Mouse (Mus musculus): Measurements from ENCODE around the gene Rpa1. TPM values are rescaled to one million over a fixed set of nuclear protein-coding genes. Genes with fewer than 3 reads are reported as not detected.

Rpa1 gene
- total and polyA plus RNA-seq, 2 experiments from 2014 or later: 54.1 to 58.5 TPM

- H3K9me3 ChIP-seq (ENCODE audit: low read length): no peaks in the 10 kb centered on the region
- no peaks in the 10 kb centered on the region for H3K36me3 ChIP-seq (ENCODE audit: insufficient read depth)
- TF ChIP-seq CTCF (IDR thresholded peaks at IDR 0.05; ENCODE audit: low read depth): no peak
- 76% methylated on average over 9 of the region's 9 CpGs for WGBS
- H3K27ac ChIP-seq (ENCODE audit: low read depth, low read length): no peak overlapping the region
- DNase-seq (no peak), ATAC-seq (no peak)
- no peaks in the 10 kb centered on the region for H3K27me3 ChIP-seq (ENCODE audit: insufficient read depth, low read length)
- no peak overlapping the region for H3K9ac ChIP-seq
- H3K4me3 ChIP-seq (ENCODE audit: low read depth, low read length): no peak overlapping the region
- H3K4me1 ChIP-seq (ENCODE audit: insufficient read depth): peaks cover 10% of the 10 kb centered on the region
- no peak overlapping the region for H3K4me2 ChIP-seq (ENCODE audit: low read depth)
Measured at GRCm38 (mm10) chr11:75294862-75295261, 53.3 kb downstream of the Rpa1 start.

- TF ChIP-seq CTCF (IDR thresholded peaks at IDR 0.05; ENCODE audit: low read depth): no peak
- Histone ChIP-seq H3K4me2 (ENCODE audit: low read depth) (peak overlapping the region; percentile 18), H3K9ac (0 out of 2 replicates have a peak overlapping the region, but pooled peaks have one; percentile 2), H3K36me3 (ENCODE audit: insufficient read depth) (no peaks in the 10 kb centered on the region), H3K9me3 (ENCODE audit: low read length) (no peaks in the 10 kb centered on the region), H3K4me1 (ENCODE audit: insufficient read depth) (peaks cover 13% of the 10 kb centered on the region), H3K27me3 (ENCODE audit: insufficient read depth, low read length) (no peaks in the 10 kb centered on the region), H3K27ac (ENCODE audit: low read depth, low read length) (0 out of 2 replicates have a peak overlapping the region, but pooled peaks have one; percentile 23), H3K4me3 (ENCODE audit: low read depth, low read length) (no peak overlapping the region)
- 20% methylated on average over 21 of the region's 21 CpGs for WGBS
- DNase-seq: no peak
- no peak for ATAC-seq
Measured at GRCm38 (mm10) chr11:75293852-75294361, 54.2 kb downstream of the Rpa1 start.

- H3K4me2 ChIP-seq (ENCODE audit: low read depth): no peak overlapping the region
- peak overlapping the region; percentile 72 for H3K27ac ChIP-seq (ENCODE audit: low read depth, low read length)
- no peaks in the 10 kb centered on the region for H3K36me3 ChIP-seq (ENCODE audit: insufficient read depth)
- TF ChIP-seq CTCF (IDR thresholded peaks at IDR 0.05; ENCODE audit: low read depth): no peak
- peaks cover 13% of the 10 kb centered on the region for H3K4me1 ChIP-seq (ENCODE audit: insufficient read depth)
- DNase-seq (no peak), ATAC-seq (peak; percentile 44; the same call in 1 of the 2 replicates)
- H3K27me3 ChIP-seq (ENCODE audit: insufficient read depth, low read length): no peaks in the 10 kb centered on the region
- no peak overlapping the region for H3K9ac ChIP-seq
- H3K4me3 ChIP-seq (ENCODE audit: low read depth, low read length): no peak overlapping the region
- H3K9me3 ChIP-seq (ENCODE audit: low read length): no peaks in the 10 kb centered on the region
- 64% methylated on average over 7 of the region's 7 CpGs for WGBS
Measured at GRCm38 (mm10) chr11:75292281-75292680, 55.8 kb downstream of the Rpa1 start.

- H3K27ac ChIP-seq (ENCODE audit: low read depth, low read length): peak overlapping the region; percentile 72
- H3K9ac ChIP-seq: 0 out of 2 replicates have a peak overlapping the region, but pooled peaks have one; percentile 2
- TF ChIP-seq CTCF (IDR thresholded peaks at IDR 0.05; ENCODE audit: low read depth): no peak
- WGBS: 12% methylated on average over 25 of the region's 25 CpGs
- H3K36me3 ChIP-seq (ENCODE audit: insufficient read depth): no peaks in the 10 kb centered on the region
- no peaks in the 10 kb centered on the region for H3K9me3 ChIP-seq (ENCODE audit: low read length)
- peak overlapping the region; percentile 34 for H3K4me2 ChIP-seq (ENCODE audit: low read depth)
- peaks cover 13% of the 10 kb centered on the region for H3K4me1 ChIP-seq (ENCODE audit: insufficient read depth)
- H3K27me3 ChIP-seq (ENCODE audit: insufficient read depth, low read length): no peaks in the 10 kb centered on the region
- no peak overlapping the region for H3K4me3 ChIP-seq (ENCODE audit: low read depth, low read length)
- ATAC-seq (peak; percentile 80), DNase-seq (peak; percentile 85)
Measured at GRCm38 (mm10) chr11:75291389-75292215, 56.5 kb downstream of the Rpa1 start.

- peak overlapping the region; percentile 72 for H3K27ac ChIP-seq (ENCODE audit: low read depth, low read length)
- no peaks in the 10 kb centered on the region for H3K36me3 ChIP-seq (ENCODE audit: insufficient read depth)
- TF ChIP-seq CTCF (IDR thresholded peaks at IDR 0.05; ENCODE audit: low read depth): peak; percentile 96
- ATAC-seq: peak; percentile 76
- H3K9ac ChIP-seq: no peak overlapping the region
- 13% methylated on average over 6 of the region's 6 CpGs for WGBS
- no peaks in the 10 kb centered on the region for H3K27me3 ChIP-seq (ENCODE audit: insufficient read depth, low read length)
- H3K4me2 ChIP-seq (ENCODE audit: low read depth): peak overlapping the region; percentile 34; the same call in 1 of the 2 replicates
- peaks cover 13% of the 10 kb centered on the region for H3K4me1 ChIP-seq (ENCODE audit: insufficient read depth)
- H3K9me3 ChIP-seq (ENCODE audit: low read length): no peaks in the 10 kb centered on the region
- H3K4me3 ChIP-seq (ENCODE audit: low read depth, low read length): no peak overlapping the region
- DNase-seq: peak; percentile 96
Measured at GRCm38 (mm10) chr11:75290566-75291271, 57.4 kb downstream of the Rpa1 start.

- Histone ChIP-seq H3K9me3 (ENCODE audit: low read length) (no peaks in the 10 kb centered on the region), H3K4me1 (ENCODE audit: insufficient read depth) (peaks cover 13% of the 10 kb centered on the region), H3K4me2 (ENCODE audit: low read depth) (no peak overlapping the region), H3K4me3 (ENCODE audit: low read depth, low read length) (no peak overlapping the region), H3K27me3 (ENCODE audit: insufficient read depth, low read length) (no peaks in the 10 kb centered on the region), H3K9ac (no peak overlapping the region), H3K36me3 (ENCODE audit: insufficient read depth) (no peaks in the 10 kb centered on the region), H3K27ac (ENCODE audit: low read depth, low read length) (peak overlapping the region; percentile 58; the same call in 1 of the 2 replicates)
- ATAC-seq (no peak), DNase-seq (no peak)
- WGBS: 59% methylated on average over 2 of the region's 2 CpGs
- TF ChIP-seq CTCF (IDR thresholded peaks at IDR 0.05; ENCODE audit: low read depth): no peak
Measured at GRCm38 (mm10) chr11:75289120-75289519, 59.0 kb downstream of the Rpa1 start.

All from forebrain, postnatal 0 days (tissue).